Mouse (Mus musculus): ENCODE results near the gene Ranbp1. TPM values are rescaled to one million over a fixed set of nuclear protein-coding genes. Genes with fewer than 3 reads are reported as not detected.
"Not testable (repeated sequence)": the region's sequence is repeated elsewhere in the genome, so short reads cannot be mapped to it uniquely, and the experiment has no call there.

The Ranbp1 gene
- total RNA-seq (2014; rRNA removed; ENCODE audit: low replicate concordance) (51.3 and 65.1 TPM in 2 replicates), polyA plus RNA-seq (2015; fragmentation: Nextera tagmentation; extraction: Ambion mirVana) (210 and 213 TPM in 2 replicates)

GRCm38 (mm10) chr16:18248433-18249363 is at the start of gene Ranbp1, which contains the start of gene Trmt2a:
Gene Ranbp1, minus strand, starts transcription at chr16:18248732.
Gene Trmt2a, plus strand, starts transcription at chr16:18248679.
- H3K4me2 ChIP-seq (ENCODE audit: low read depth, low read length): peak within 1 kb of the TSS; percentile 88
- H3K9ac ChIP-seq (replicated peaks; ENCODE audit: low read depth, low read length): peak within 1 kb of the TSS; percentile 81
- H3K4me1 ChIP-seq (ENCODE audit: control insufficient read depth, insufficient read depth): peaks cover 20% of the 10 kb centered on the region
- DNase-seq (ENCODE audit: low spot score): peak; percentile 97
- H3K36me3 ChIP-seq (replicated peaks; ENCODE audit: control insufficient read depth, insufficient read depth, low read length): peaks cover 62% of the 10 kb centered on the region
- no peaks in the 10 kb centered on the region for H3K9me3 ChIP-seq (replicated peaks; ENCODE audit: control insufficient read depth, low read length)
- WGBS: under 1% methylated on average over 95 of the region's 102 CpGs
- H3K27ac ChIP-seq (ENCODE audit: low read depth): peak within 1 kb of the TSS; percentile 90
- ATAC-seq (ENCODE audit: insufficient read depth, low read depth): peak; percentile 94
- TF ChIP-seq EP300 (IDR thresholded peaks at IDR 0.05; ENCODE audit: low read depth): peak; percentile 94; the same call in 1 of the 2 replicates
- no peak for TF ChIP-seq CTCF (IDR thresholded peaks at IDR 0.05; ENCODE audit: low read depth)
- H3K4me3 ChIP-seq (ENCODE audit: low read depth, low read length): peak within 1 kb of the TSS; percentile 88
- no peaks in the 10 kb centered on the region for H3K27me3 ChIP-seq (ENCODE audit: control insufficient read depth, insufficient read depth, low read length)

GRCm38 (mm10) chr16:18289614-18290013 is 41.1 kb upstream of the Ranbp1 start:
- H3K9me3 ChIP-seq (replicated peaks; ENCODE audit: control insufficient read depth, low read length); H3K9ac ChIP-seq (replicated peaks; ENCODE audit: low read depth, low read length); H3K36me3 ChIP-seq (replicated peaks; ENCODE audit: control insufficient read depth, insufficient read depth, low read length); H3K27me3 ChIP-seq (ENCODE audit: control insufficient read depth, insufficient read depth, low read length); DNase-seq (ENCODE audit: low spot score); ATAC-seq (ENCODE audit: insufficient read depth, low read depth): not testable (repeated sequence)
- Histone ChIP-seq H3K4me3 (ENCODE audit: low read depth, low read length) (peak overlapping the region; percentile 94), H3K4me1 (ENCODE audit: control insufficient read depth, insufficient read depth) (peaks cover 20% of the 10 kb centered on the region), H3K4me2 (ENCODE audit: low read depth, low read length) (peak overlapping the region; percentile 84), H3K27ac (ENCODE audit: low read depth) (peak overlapping the region; percentile 51; the same call in 1 of the 2 replicates)
- under 1% methylated on average over 7 of the region's 10 CpGs for WGBS

GRCm38 (mm10) chr16:18289067-18289588 is 40.6 kb upstream of the Ranbp1 start, which contains the start of gene Dgcr8:
Gene Dgcr8, minus strand, starts transcription at chr16:18289246.
- DNase-seq (ENCODE audit: low spot score) (peak; percentile 98), ATAC-seq (ENCODE audit: insufficient read depth, low read depth) (peak; percentile 99)
- Histone ChIP-seq H3K27ac (ENCODE audit: low read depth) (peak within 1 kb of the TSS; percentile 86), H3K4me3 (ENCODE audit: low read depth, low read length) (peak within 1 kb of the TSS; percentile 94), H3K9ac (replicated peaks; ENCODE audit: low read depth, low read length) (peak within 1 kb of the TSS; percentile 92), H3K27me3 (ENCODE audit: control insufficient read depth, insufficient read depth, low read length) (no peaks in the 10 kb centered on the region), H3K4me1 (ENCODE audit: control insufficient read depth, insufficient read depth) (peaks cover 20% of the 10 kb centered on the region), H3K4me2 (ENCODE audit: low read depth, low read length) (peak within 1 kb of the TSS; percentile 84), H3K9me3 (replicated peaks; ENCODE audit: control insufficient read depth, low read length) (no peaks in the 10 kb centered on the region), H3K36me3 (replicated peaks; ENCODE audit: control insufficient read depth, insufficient read depth, low read length) (peaks cover 11% of the 10 kb centered on the region)
- TF ChIP-seq EP300 (IDR thresholded peaks at IDR 0.05; ENCODE audit: low read depth): no peak
- no peak for TF ChIP-seq CTCF (IDR thresholded peaks at IDR 0.05; ENCODE audit: low read depth)
- under 1% methylated on average over 64 of the region's 71 CpGs for WGBS

GRCm38 (mm10) chr16:18288581-18289061 is 40.1 kb upstream of the Ranbp1 start:
- H3K4me3 ChIP-seq (ENCODE audit: low read depth, low read length): peak overlapping the region; percentile 94
- peak overlapping the region; percentile 92 for H3K9ac ChIP-seq (replicated peaks; ENCODE audit: low read depth, low read length)
- H3K27ac ChIP-seq (ENCODE audit: low read depth): peak overlapping the region; percentile 86
- no peaks in the 10 kb centered on the region for H3K9me3 ChIP-seq (replicated peaks; ENCODE audit: control insufficient read depth, low read length)
- peaks cover 20% of the 10 kb centered on the region for H3K4me1 ChIP-seq (ENCODE audit: control insufficient read depth, insufficient read depth)
- no peaks in the 10 kb centered on the region for H3K27me3 ChIP-seq (ENCODE audit: control insufficient read depth, insufficient read depth, low read length)
- peak; percentile 84 for ATAC-seq (ENCODE audit: insufficient read depth, low read depth)
- no peak for TF ChIP-seq CTCF (IDR thresholded peaks at IDR 0.05; ENCODE audit: low read depth)
- TF ChIP-seq EP300 (IDR thresholded peaks at IDR 0.05; ENCODE audit: low read depth): no peak
- DNase-seq (ENCODE audit: low spot score): peak; percentile 53
- peak overlapping the region; percentile 84 for H3K4me2 ChIP-seq (ENCODE audit: low read depth, low read length)
- H3K36me3 ChIP-seq (replicated peaks; ENCODE audit: control insufficient read depth, insufficient read depth, low read length): peaks cover 16% of the 10 kb centered on the region
- WGBS: 1% methylated on average over 28 of the region's 31 CpGs

GRCm38 (mm10) chr16:18288166-18288565 is 39.6 kb upstream of the Ranbp1 start:
- DNase-seq (ENCODE audit: low spot score) (no peak), ATAC-seq (ENCODE audit: insufficient read depth, low read depth) (no peak)
- H3K27ac ChIP-seq (ENCODE audit: low read depth): peak overlapping the region; percentile 86
- no peaks in the 10 kb centered on the region for H3K27me3 ChIP-seq (ENCODE audit: control insufficient read depth, insufficient read depth, low read length)
- H3K4me2 ChIP-seq (ENCODE audit: low read depth, low read length): peak overlapping the region; percentile 84
- peaks cover 20% of the 10 kb centered on the region for H3K4me1 ChIP-seq (ENCODE audit: control insufficient read depth, insufficient read depth)
- no peaks in the 10 kb centered on the region for H3K9me3 ChIP-seq (replicated peaks; ENCODE audit: control insufficient read depth, low read length)
- WGBS: 0% methylated on average over 4 of the region's 4 CpGs
- H3K4me3 ChIP-seq (ENCODE audit: low read depth, low read length): peak overlapping the region; percentile 94
- TF ChIP-seq CTCF (IDR thresholded peaks at IDR 0.05; ENCODE audit: low read depth): no peak
- TF ChIP-seq EP300 (IDR thresholded peaks at IDR 0.05; ENCODE audit: low read depth): no peak
- peaks cover 20% of the 10 kb centered on the region for H3K36me3 ChIP-seq (replicated peaks; ENCODE audit: control insufficient read depth, insufficient read depth, low read length)
- H3K9ac ChIP-seq (replicated peaks; ENCODE audit: low read depth, low read length): peak overlapping the region; percentile 92

All from heart, postnatal 0 days (tissue).